Mouse (Mus musculus) limb, embryonic 15.5 days (tissue): Measurements from ENCODE around the gene Caly. TPM values are rescaled to one million over a fixed set of nuclear protein-coding genes. Genes with fewer than 3 reads are reported as not detected.
A peak's percentile ranks its signal among the peaks of the same experiment; 100 is the strongest.

Experiments used
- ATAC-seq: fragments of 200-750 bp; cut with Nextera tagmentation; 2 replicates; pipeline ENCODE4 v1.8.0; 2017; ENCODE audit warnings: low read depth, moderate TSS enrichment; ENCODE audit not compliant: insufficient number of reproducible peaks, low FRiP score, low TSS enrichment
- H3K27ac ChIP-seq: fragments of 300-500 bp; sonication (generic); 2 replicates; pipeline ENCODE4 v1.5.1; 2015; ENCODE audit warnings: moderate library complexity, mild to moderate bottlenecking, inconsistent platforms
- H3K27me3 ChIP-seq: fragments of 300-500 bp; sonication (generic); 2 replicates; pipeline ENCODE4 v1.6.1; 2015; ENCODE audit warnings: inconsistent platforms
- H3K36me3 ChIP-seq: fragments of 300-500 bp; sonication (generic); 2 replicates; pipeline ENCODE4 v1.6.1; 2015; ENCODE audit warnings: inconsistent platforms
- H3K4me1 ChIP-seq: fragments of 300-500 bp; sonication (generic); 2 replicates; pipeline ENCODE4 v1.6.1; 2015; ENCODE audit warnings: inconsistent platforms
- H3K4me2 ChIP-seq: fragments of 300-500 bp; sonication (generic); 2 replicates; pipeline ENCODE4 v1.6.1; 2015; ENCODE audit warnings: mild to moderate bottlenecking, inconsistent platforms
- H3K4me3 ChIP-seq: fragments of 300-500 bp; sonication (generic); 2 replicates; pipeline ENCODE4 v1.5.1; 2015; ENCODE audit warnings: mild to moderate bottlenecking, inconsistent platforms
- H3K9ac ChIP-seq: fragments of 300-500 bp; sonication (generic); 2 replicates; pipeline ENCODE4 v1.6.1; 2015; ENCODE audit warnings: inconsistent platforms
- H3K9me3 ChIP-seq: fragments of 300-500 bp; sonication (generic); 2 replicates; pipeline ENCODE4 v1.6.1; 2016; ENCODE audit warnings: inconsistent platforms
- WGBS: fragments of 180-500 bp; shearing (Covaris S2); methylation state at CpG from one replicate; pipeline ENCODE4 v1.1.7; 2015; 5-methylcytosine and 5-hydroxymethylcytosine counted together
- polyA plus RNA-seq: library from polyadenylated mRNA; unstranded; fragments of >200 nt; fragmentation: Nextera tagmentation; extraction: Ambion mirVana; gene quantifications from 2 replicates; pipeline ENCODE4 v1.2.1, GENCODE M21; 2015

Gene Caly
- polyA plus RNA-seq, 1 experiment from 2014 or later, result 1.2 TPM

- Histone ChIP-seq H3K4me2 (peak overlapping the region; percentile 86), H3K9me3 (no peaks in the 10 kb centered on the region), H3K4me3 (peak overlapping the region; percentile 44), H3K9ac (peak overlapping the region; percentile 23; the same call in 1 of the 2 replicates), H3K36me3 (no peaks in the 10 kb centered on the region), H3K4me1 (peaks cover 21% of the 10 kb centered on the region), H3K27ac (no peak overlapping the region), H3K27me3 (peaks cover 91% of the 10 kb centered on the region)
- 4% methylated on average over 53 of the region's 53 CpGs for WGBS
- ATAC-seq, result 0 out of 2 replicates have a peak, but pooled peaks have one; percentile 40
Measured at GRCm38 (mm10) chr7:140057413-140058407, 24.6 kb downstream of the Caly start.

GRCm38 (mm10) chr7:140054124-140054523 is 28.2 kb downstream of the Caly start:
- ATAC-seq, result no peak
- peaks cover 17% of the 10 kb centered on the region for H3K4me1 ChIP-seq
- no peak overlapping the region for H3K4me2 ChIP-seq
- H3K9me3 ChIP-seq, result no peaks in the 10 kb centered on the region
- H3K4me3 ChIP-seq, result no peak overlapping the region
- H3K9ac ChIP-seq, result no peak overlapping the region
- H3K27ac ChIP-seq, result no peak overlapping the region
- WGBS, result 72% methylated on average over 4 of the region's 4 CpGs
- peaks cover 89% of the 10 kb centered on the region for H3K27me3 ChIP-seq
- H3K36me3 ChIP-seq, result no peaks in the 10 kb centered on the region

GRCm38 (mm10) chr7:140049115-140049689 is 33.1 kb downstream of the Caly start:
- Histone ChIP-seq H3K4me3 (peak overlapping the region; percentile 41), H3K9ac (no peak overlapping the region), H3K4me2 (peak overlapping the region; percentile 86), H3K27ac (no peak overlapping the region), H3K27me3 (peaks cover 92% of the 10 kb centered on the region), H3K4me1 (peaks cover 24% of the 10 kb centered on the region), H3K9me3 (no peaks in the 10 kb centered on the region), H3K36me3 (no peaks in the 10 kb centered on the region)
- WGBS, result under 1% methylated on average over 34 of the region's 34 CpGs
- ATAC-seq, result peak; percentile 25; the same call in 1 of the 2 replicates

DNA sequence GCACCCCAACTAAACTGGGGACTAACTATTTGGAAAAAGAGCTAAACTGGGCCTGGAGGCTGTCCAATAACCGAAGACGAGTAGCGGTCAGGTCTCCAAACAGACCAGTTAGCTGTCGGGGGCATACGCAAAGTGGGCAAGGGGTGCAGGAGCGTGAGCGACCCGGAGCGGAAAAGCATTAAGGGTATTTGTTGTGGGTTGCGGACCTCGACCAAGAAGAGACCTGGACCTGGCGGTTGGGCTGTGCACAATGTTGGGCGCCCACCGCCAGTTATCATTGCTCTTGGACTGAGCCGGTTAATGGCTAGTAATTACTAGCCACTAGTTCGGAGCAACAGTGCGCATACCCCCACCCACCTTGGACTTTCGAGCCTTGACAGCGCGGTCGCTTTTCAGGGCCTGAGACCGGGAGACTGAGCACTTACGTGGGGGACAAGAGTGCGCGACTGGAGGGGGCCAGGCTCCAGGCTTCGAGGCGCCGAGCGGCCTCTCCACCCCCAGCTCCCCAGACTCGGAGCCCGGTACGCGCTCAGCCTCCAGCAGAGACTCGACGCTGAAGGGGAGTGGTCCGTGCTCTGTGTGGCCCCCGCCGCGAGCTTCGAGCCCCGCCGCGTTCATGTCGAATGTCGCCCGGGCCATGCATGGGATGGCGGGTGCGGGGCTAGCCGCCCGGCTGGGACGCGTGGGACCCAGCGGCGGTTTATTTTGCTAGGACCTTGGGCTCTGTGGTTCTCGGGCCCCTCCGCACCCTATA is 33.8 kb downstream of the Caly start, which contains the start of gene Msx3:
TSS of gene Msx3 (minus strand) at position 729 of the 754 bp plus-strand sequence.
- Histone ChIP-seq H3K4me1 (peaks cover 24% of the 10 kb centered on the region), H3K27ac (no peak within 1 kb of the TSS), H3K4me2 (peak within 1 kb of the TSS; percentile 86), H3K4me3 (peak within 1 kb of the TSS; percentile 41), H3K27me3 (peaks cover 90% of the 10 kb centered on the region), H3K36me3 (no peaks in the 10 kb centered on the region), H3K9me3 (no peaks in the 10 kb centered on the region), H3K9ac (no peak within 1 kb of the TSS)
- 1% methylated on average over 56 of the region's 56 CpGs for WGBS
- 0 out of 2 replicates have a peak, but pooled peaks have one; percentile 32 for ATAC-seq

GRCm38 (mm10) chr7:140047811-140048311 is 34.5 kb downstream of the Caly start:
- no peak for ATAC-seq

DNA sequence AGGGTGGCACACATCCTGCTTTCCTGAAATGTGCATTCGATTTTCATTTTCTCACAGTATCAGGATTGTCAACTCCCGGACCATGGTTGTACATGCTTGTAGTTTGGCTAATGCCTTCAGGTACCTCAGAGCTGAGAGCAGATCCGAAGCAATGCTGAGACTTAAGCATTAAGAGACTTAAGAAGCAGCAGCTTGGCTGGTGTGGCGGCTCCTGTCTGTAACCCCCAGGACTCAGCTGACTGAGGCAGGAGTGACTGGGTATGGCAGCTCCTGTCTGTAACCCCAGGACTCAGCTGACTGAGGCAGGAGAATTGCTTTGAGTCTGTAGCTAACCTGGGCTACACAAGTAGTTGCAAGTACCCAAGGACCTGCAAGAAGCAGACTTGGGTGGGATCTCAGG is 36.8 kb downstream of the Caly start:
- Histone ChIP-seq H3K9me3 (no peaks in the 10 kb centered on the region), H3K4me1 (peaks cover 24% of the 10 kb centered on the region), H3K36me3 (peaks cover 8% of the 10 kb centered on the region; the same call in 1 of the 2 replicates), H3K27me3 (peaks cover 63% of the 10 kb centered on the region), H3K4me3 (no peak overlapping the region), H3K9ac (no peak overlapping the region), H3K4me2 (no peak overlapping the region), H3K27ac (no peak overlapping the region)
- WGBS, result 66% methylated on average over 4 of the region's 4 CpGs
- no peak for ATAC-seq

More at GRCm38 (mm10) chr7:140047811-140048311, 34.5 kb downstream of the Caly start:
- Histone ChIP-seq H3K9ac (no peak overlapping the region), H3K36me3 (no peaks in the 10 kb centered on the region), H3K4me3 (peak overlapping the region; percentile 41), H3K27me3 (peaks cover 85% of the 10 kb centered on the region), H3K4me2 (peak overlapping the region; percentile 86), H3K9me3 (no peaks in the 10 kb centered on the region), H3K27ac (no peak overlapping the region), H3K4me1 (peaks cover 24% of the 10 kb centered on the region)
- WGBS, result under 1% methylated on average over 33 of the region's 33 CpGs

GRCm38 (mm10) chr7:140042728-140043127 is 39.6 kb downstream of the Caly start:
- ATAC-seq, result no peak

DNA sequence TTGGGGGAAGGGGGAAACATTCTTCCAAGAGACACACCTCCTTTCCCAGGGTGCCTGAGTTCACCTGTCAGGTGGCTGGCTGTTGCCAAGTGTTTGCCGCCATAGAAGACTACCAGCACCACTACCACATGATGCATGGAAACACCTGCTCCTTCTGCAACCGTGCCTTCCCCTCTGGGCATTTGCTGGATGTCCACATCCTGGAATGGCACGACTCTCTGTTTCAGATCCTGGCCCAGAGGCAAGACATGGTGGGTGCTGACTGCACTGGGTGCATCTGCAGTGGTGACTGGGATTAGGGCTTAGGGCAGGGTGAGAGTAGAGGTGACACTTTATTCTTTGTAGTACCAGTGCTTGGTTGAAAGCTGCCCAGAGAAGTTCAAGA is 45.2 kb downstream of the Caly start:
- WGBS, result 44% methylated on average over 3 of the region's 3 CpGs
- Histone ChIP-seq H3K4me3 (peak overlapping the region; percentile 83), H3K4me1 (peaks cover 20% of the 10 kb centered on the region), H3K4me2 (peak overlapping the region; percentile 77), H3K9me3 (no peaks in the 10 kb centered on the region), H3K27me3 (no peaks in the 10 kb centered on the region), H3K36me3 (peaks cover 37% of the 10 kb centered on the region), H3K27ac (no peak overlapping the region), H3K9ac (peak overlapping the region; percentile 57)
- no peak for ATAC-seq

More at GRCm38 (mm10) chr7:140042728-140043127, 39.6 kb downstream of the Caly start:
- no peak overlapping the region for H3K4me2 ChIP-seq
- no peak overlapping the region for H3K27ac ChIP-seq
- no peaks in the 10 kb centered on the region for H3K9me3 ChIP-seq
- peaks cover 3% of the 10 kb centered on the region for H3K4me1 ChIP-seq
- peaks cover 23% of the 10 kb centered on the region for H3K36me3 ChIP-seq
- WGBS, result 63% methylated on average over 3 of the region's 3 CpGs
- H3K4me3 ChIP-seq, result no peak overlapping the region
- no peak overlapping the region for H3K9ac ChIP-seq
- H3K27me3 ChIP-seq, result peaks cover 36% of the 10 kb centered on the region

GRCm38 (mm10) chr7:140036281-140037170 is 45.8 kb downstream of the Caly start, which contains the start of the genes Zfp511 and Tubgcp2:
Gene Zfp511, plus strand, starts transcription at chr7:140036391.
Gene Tubgcp2, minus strand, starts transcription at chr7:140036669.
- Histone ChIP-seq H3K4me3 (peak within 1 kb of the TSS; percentile 83), H3K27ac (peak within 1 kb of the TSS; percentile 95), H3K4me2 (peak within 1 kb of the TSS; percentile 77), H3K27me3 (no peaks in the 10 kb centered on the region), H3K9ac (peak within 1 kb of the TSS; percentile 87), H3K36me3 (peaks cover 42% of the 10 kb centered on the region), H3K4me1 (peaks cover 20% of the 10 kb centered on the region), H3K9me3 (no peaks in the 10 kb centered on the region)
- peak; percentile 95 for ATAC-seq
- WGBS, result 1% methylated on average over 69 of the region's 69 CpGs

GRCm38 (mm10) chr7:140035456-140035855 is 46.9 kb downstream of the Caly start:
- WGBS, result 12% methylated on average over 7 of the region's 7 CpGs
- Histone ChIP-seq H3K9ac (peak overlapping the region; percentile 87), H3K4me2 (peak overlapping the region; percentile 77), H3K36me3 (peaks cover 45% of the 10 kb centered on the region), H3K9me3 (no peaks in the 10 kb centered on the region), H3K27ac (peak overlapping the region; percentile 95), H3K27me3 (no peaks in the 10 kb centered on the region), H3K4me3 (peak overlapping the region; percentile 83), H3K4me1 (peaks cover 20% of the 10 kb centered on the region)
- no peak for ATAC-seq
